Mouse (Mus musculus) thymus, postnatal 10 days (tissue): ENCODE results near the gene Bcl2l2.

Experiments used
- DNase-seq, 2 experiments: peaks; one replicate each; pipeline ENCODE4 v3.0.0; 2021; ENCODE audit warnings: low spot score in 2 of 2

Bcl2l2 gene

GRCm38 (mm10) chr14:54936831-54937160 is 53.6 kb downstream of the Bcl2l2 start:
- no peak for DNase-seq

DNA sequence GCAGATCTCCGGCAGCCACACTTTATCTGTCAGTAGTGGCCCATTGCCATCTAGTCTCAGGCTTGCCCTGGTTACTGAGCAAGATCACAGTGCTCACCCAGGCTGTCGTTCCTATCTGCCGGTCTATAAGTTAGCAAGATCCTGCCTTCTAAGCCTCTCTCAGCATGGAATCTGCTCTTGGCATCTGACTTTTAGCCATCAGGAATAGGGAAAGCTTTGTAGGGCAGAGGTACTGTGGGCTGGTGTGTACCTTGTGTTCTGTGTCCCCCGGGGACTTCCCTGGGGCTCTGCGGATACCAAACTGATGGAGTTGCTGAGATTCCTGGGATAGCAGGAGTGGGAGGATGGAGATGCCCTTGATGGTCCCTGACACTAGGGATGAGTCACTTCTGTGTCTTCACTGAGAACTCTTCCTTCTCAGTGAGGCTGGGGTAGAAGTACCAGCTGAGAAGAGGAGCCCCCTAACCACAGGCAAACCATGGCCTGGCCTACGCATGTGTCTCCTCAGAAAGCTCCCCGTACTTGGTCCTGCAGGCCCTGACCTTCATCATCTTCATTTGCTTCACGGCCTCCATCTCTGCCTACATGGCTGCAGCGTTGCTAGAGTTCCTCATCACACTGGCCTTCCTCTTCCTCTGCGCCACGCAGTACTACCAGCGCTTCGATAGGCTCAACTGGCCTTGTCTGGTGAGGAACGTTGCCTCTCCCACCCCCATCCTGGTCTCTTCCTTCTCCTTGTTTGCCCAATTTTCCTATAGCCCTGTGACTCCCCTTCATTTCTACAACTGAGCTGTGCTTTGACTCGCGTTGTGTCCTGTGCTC is 54.4 kb downstream of the Bcl2l2 start:
- DNase-seq, result no peak
